Mouse (Mus musculus) mammary gland, adult 2 months (tissue): ENCODE results near the gene Kcnj3. TPM values are rescaled to one million over a fixed set of nuclear protein-coding genes. Genes with fewer than 3 reads are reported as not detected.

ENCODE experiments used
- polyA plus RNA-seq: library from polyadenylated mRNA; depleted of rRNA; stranded (reverse); fragments of >200 nt; gene quantifications from 2 replicates; pipeline ENCODE4 v1.2.3, GENCODE M21; 2012; ENCODE audit warnings: low replicate concordance; rRNA removed

Gene Kcnj3
- polyA plus RNA-seq = 0.13 TPM in 1 of 2 replicates, not detected in the other

GRCm38 (mm10) chr2:55435721-55436260, at the start of gene Kcnj3:
Gene Kcnj3 (plus strand): TSS chr2:55435970.

